Mouse (Mus musculus): ENCODE measurements around the gene Rab11fip3. TPM values are rescaled to one million over a fixed set of nuclear protein-coding genes. Genes with fewer than 3 reads are reported as not detected.
"Not testable (repeated sequence)": the region's sequence is repeated elsewhere in the genome, so short reads cannot be mapped to it uniquely, and the experiment has no call there.

The Rab11fip3 gene
- polyA plus RNA-seq, 1 experiment from 2014 or later = 15.8 TPM

GRCm38 (mm10) chr17:26052074-26052473 is 17.3 kb downstream of the Rab11fip3 start:
- Histone ChIP-seq H3K27me3 (replicated peaks; ENCODE audit: control insufficient read depth, insufficient read depth, low read length) (no peaks in the 10 kb centered on the region), H3K9ac (ENCODE audit: low read depth, low read length) (no peak overlapping the region), H3K4me1 (ENCODE audit: control insufficient read depth, insufficient read depth, low read length) (no peaks in the 10 kb centered on the region), H3K4me3 (ENCODE audit: low read depth, low read length) (no peak overlapping the region), H3K9me3 (ENCODE audit: control insufficient read depth, low read length) (no peaks in the 10 kb centered on the region), H3K27ac (replicated peaks; ENCODE audit: low read depth, low read length) (no peak overlapping the region), H3K36me3 (ENCODE audit: control insufficient read depth, insufficient read depth, low read length) (peaks cover 25% of the 10 kb centered on the region), H3K4me2 (ENCODE audit: low read depth, low read length) (no peak overlapping the region)
- ATAC-seq (ENCODE audit: low read depth) = no peak
- DNase-seq (ENCODE audit: low spot score) = no peak
- 93% methylated on average over 4 of the region's 4 CpGs for WGBS

DNA sequence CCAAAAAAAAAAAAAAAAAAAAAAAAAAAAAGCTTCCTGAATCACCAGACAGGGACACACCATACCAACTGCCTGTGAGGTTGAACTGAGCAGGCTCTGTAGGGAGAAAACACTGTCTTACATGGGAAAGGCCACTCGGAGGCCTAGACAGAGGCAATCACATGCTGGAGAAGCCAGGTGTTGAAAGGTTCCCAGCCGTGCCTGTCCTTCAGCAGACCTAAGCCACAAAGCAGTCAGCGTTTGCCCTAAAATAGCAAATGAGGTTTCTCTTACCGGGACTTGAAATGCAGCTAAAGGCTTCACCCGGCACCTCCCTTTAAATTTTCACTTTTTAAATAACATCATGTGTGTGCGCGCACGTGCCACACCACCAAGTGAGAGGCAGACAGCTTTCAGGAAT is 21.2 kb downstream of the Rab11fip3 start:
- no peak for DNase-seq (ENCODE audit: low spot score)
- H3K27me3 ChIP-seq (replicated peaks; ENCODE audit: control insufficient read depth, insufficient read depth, low read length) = no peaks in the 10 kb centered on the region
- no peak for ATAC-seq (ENCODE audit: low read depth)

DNA sequence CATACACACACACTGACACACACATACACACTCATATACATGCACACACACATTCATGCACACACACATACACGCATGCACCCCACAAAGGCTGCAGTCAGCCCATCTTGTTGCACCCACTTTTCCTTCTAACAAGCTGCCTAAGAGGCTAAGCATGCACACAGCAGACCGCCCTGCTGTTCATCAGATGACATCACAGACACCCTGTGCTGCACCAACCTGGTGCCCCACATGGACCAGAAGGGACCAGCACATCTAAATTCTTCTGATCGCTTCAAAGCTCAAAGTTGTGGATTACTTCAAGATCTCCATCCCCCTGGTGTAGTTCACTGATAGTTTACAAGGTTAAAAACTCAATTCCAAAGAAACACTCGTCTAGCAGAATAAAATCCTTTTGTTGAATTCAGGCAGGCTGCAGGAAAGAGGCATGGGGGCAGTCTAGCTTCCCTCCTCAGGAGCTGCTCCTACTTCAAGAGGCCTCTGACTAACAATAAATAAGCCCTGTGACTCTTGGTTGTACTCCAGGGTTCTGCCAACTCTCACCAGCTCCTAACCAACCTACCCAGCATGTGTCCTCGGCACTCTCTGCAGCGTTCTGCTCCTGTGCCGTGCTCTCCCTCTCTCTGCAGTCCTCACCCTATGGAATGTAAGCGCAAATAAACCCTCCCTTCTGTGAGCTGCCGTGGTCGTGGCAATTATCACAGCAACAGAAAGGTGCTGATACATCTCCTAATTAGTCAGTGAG is 22.9 kb downstream of the Rab11fip3 start:
- no peak overlapping the region for H3K9ac ChIP-seq (ENCODE audit: low read depth, low read length)
- no peaks in the 10 kb centered on the region for H3K36me3 ChIP-seq (ENCODE audit: control insufficient read depth, insufficient read depth, low read length)
- H3K4me2 ChIP-seq (ENCODE audit: low read depth, low read length) = no peak overlapping the region
- no peak overlapping the region for H3K4me3 ChIP-seq (ENCODE audit: low read depth, low read length)
- WGBS = 58% methylated on average over 10 of the region's 10 CpGs
- DNase-seq (ENCODE audit: low spot score) (no peak), ATAC-seq (ENCODE audit: low read depth) (no peak)
- no peaks in the 10 kb centered on the region for H3K27me3 ChIP-seq (replicated peaks; ENCODE audit: control insufficient read depth, insufficient read depth, low read length)
- no peak overlapping the region; the same call in 1 of the 2 replicates for H3K27ac ChIP-seq (replicated peaks; ENCODE audit: low read depth, low read length)
- no peaks in the 10 kb centered on the region for H3K9me3 ChIP-seq (ENCODE audit: control insufficient read depth, low read length)
- H3K4me1 ChIP-seq (ENCODE audit: control insufficient read depth, insufficient read depth, low read length) = 0 out of 2 replicates have a peak, but pooled peaks cover 3% of the 10 kb centered on the region

More for the DNA sequence above, 21.2 kb downstream of the Rab11fip3 start:
- H3K4me3 ChIP-seq (ENCODE audit: low read depth, low read length) = no peak overlapping the region
- H3K4me2 ChIP-seq (ENCODE audit: low read depth, low read length) = no peak overlapping the region
- no peaks in the 10 kb centered on the region for H3K9me3 ChIP-seq (ENCODE audit: control insufficient read depth, low read length)
- 0 out of 2 replicates have a peak, but pooled peaks cover 8% of the 10 kb centered on the region for H3K36me3 ChIP-seq (ENCODE audit: control insufficient read depth, insufficient read depth, low read length)
- 79% methylated on average over 8 of the region's 8 CpGs for WGBS
- H3K27ac ChIP-seq (replicated peaks; ENCODE audit: low read depth, low read length) = no peak overlapping the region
- 0 out of 2 replicates have a peak, but pooled peaks cover 3% of the 10 kb centered on the region for H3K4me1 ChIP-seq (ENCODE audit: control insufficient read depth, insufficient read depth, low read length)
- H3K9ac ChIP-seq (ENCODE audit: low read depth, low read length) = no peak overlapping the region

DNA sequence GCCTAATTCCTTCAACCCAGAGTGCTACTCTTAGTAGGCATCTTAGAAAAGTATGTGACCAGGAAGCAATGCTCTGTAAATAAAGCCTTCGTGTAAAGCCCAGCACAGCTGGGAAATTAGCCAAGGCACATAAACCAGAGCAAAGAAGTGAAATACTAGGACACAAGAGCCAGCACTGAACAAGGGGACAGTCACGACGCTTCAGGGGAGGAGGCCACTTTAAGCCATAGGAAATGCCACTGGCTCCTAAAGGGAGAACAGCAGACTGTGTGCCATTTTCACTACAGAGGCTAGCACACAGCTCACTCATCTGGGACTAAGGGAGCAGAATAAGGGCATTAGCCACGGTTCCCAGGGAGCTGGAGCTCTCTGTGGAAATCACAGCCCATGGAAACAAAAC is 24.1 kb downstream of the Rab11fip3 start:
- no peak overlapping the region for H3K9ac ChIP-seq (ENCODE audit: low read depth, low read length)
- DNase-seq (ENCODE audit: low spot score) (peak; percentile 31), ATAC-seq (ENCODE audit: low read depth) (no peak)
- no peaks in the 10 kb centered on the region for H3K36me3 ChIP-seq (ENCODE audit: control insufficient read depth, insufficient read depth, low read length)
- H3K27me3 ChIP-seq (replicated peaks; ENCODE audit: control insufficient read depth, insufficient read depth, low read length) = no peaks in the 10 kb centered on the region
- H3K4me2 ChIP-seq (ENCODE audit: low read depth, low read length) = no peak overlapping the region
- H3K4me1 ChIP-seq (ENCODE audit: control insufficient read depth, insufficient read depth, low read length) = 0 out of 2 replicates have a peak, but pooled peaks cover 3% of the 10 kb centered on the region
- no peaks in the 10 kb centered on the region for H3K9me3 ChIP-seq (ENCODE audit: control insufficient read depth, low read length)
- WGBS = 64% methylated on average over 4 of the region's 4 CpGs
- no peak overlapping the region for H3K4me3 ChIP-seq (ENCODE audit: low read depth, low read length)
- no peak overlapping the region for H3K27ac ChIP-seq (replicated peaks; ENCODE audit: low read depth, low read length)

DNA sequence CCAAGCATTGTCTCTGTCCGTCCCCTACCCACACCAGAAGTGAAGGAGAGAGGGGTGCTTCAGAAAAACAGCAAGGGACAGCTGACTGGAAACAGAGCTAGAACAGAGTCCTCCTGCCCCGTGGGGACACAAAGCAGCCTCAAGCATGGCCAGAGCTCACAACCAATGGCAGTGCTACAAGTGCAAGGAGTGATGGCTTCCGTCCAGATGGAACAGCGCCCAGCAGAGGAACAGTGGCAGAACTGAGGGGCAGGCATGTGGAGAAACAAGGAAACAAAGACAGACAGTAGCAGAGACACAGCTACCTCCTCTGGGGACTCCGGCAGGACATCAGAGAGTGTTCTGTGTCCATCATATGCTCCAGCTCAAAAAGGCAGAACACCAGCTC is 26.1 kb downstream of the Rab11fip3 start:
- no peak overlapping the region for H3K4me2 ChIP-seq (ENCODE audit: low read depth, low read length)
- H3K4me1 ChIP-seq (ENCODE audit: control insufficient read depth, insufficient read depth, low read length) = 0 out of 2 replicates have a peak, but pooled peaks cover 3% of the 10 kb centered on the region
- WGBS = 71% methylated on average over 5 of the region's 5 CpGs
- DNase-seq (ENCODE audit: low spot score) = peak; percentile 41
- ATAC-seq (ENCODE audit: low read depth) = 0 out of 2 replicates have a peak, but pooled peaks have one; percentile 38
- no peaks in the 10 kb centered on the region for H3K9me3 ChIP-seq (ENCODE audit: control insufficient read depth, low read length)
- H3K9ac ChIP-seq (ENCODE audit: low read depth, low read length) = no peak overlapping the region
- no peaks in the 10 kb centered on the region for H3K27me3 ChIP-seq (replicated peaks; ENCODE audit: control insufficient read depth, insufficient read depth, low read length)
- H3K36me3 ChIP-seq (ENCODE audit: control insufficient read depth, insufficient read depth, low read length) = no peaks in the 10 kb centered on the region
- H3K4me3 ChIP-seq (ENCODE audit: low read depth, low read length) = no peak overlapping the region
- H3K27ac ChIP-seq (replicated peaks; ENCODE audit: low read depth, low read length) = no peak overlapping the region; the same call in 1 of the 2 replicates

- no peak for DNase-seq (ENCODE audit: low spot score)
- H3K4me3 ChIP-seq (ENCODE audit: low read depth, low read length) = no peak overlapping the region
- no peak overlapping the region for H3K27ac ChIP-seq (replicated peaks; ENCODE audit: low read depth, low read length)
- H3K4me1 ChIP-seq (ENCODE audit: control insufficient read depth, insufficient read depth, low read length) = 0 out of 2 replicates have a peak, but pooled peaks cover 3% of the 10 kb centered on the region
- no peaks in the 10 kb centered on the region for H3K9me3 ChIP-seq (ENCODE audit: control insufficient read depth, low read length)
- H3K36me3 ChIP-seq (ENCODE audit: control insufficient read depth, insufficient read depth, low read length) = no peaks in the 10 kb centered on the region
- ATAC-seq (ENCODE audit: low read depth) = no peak
- 80% methylated on average over 13 of the region's 13 CpGs for WGBS
- H3K9ac ChIP-seq (ENCODE audit: low read depth, low read length) = no peak overlapping the region
- H3K4me2 ChIP-seq (ENCODE audit: low read depth, low read length) = no peak overlapping the region
- no peaks in the 10 kb centered on the region for H3K27me3 ChIP-seq (replicated peaks; ENCODE audit: control insufficient read depth, insufficient read depth, low read length)
Measured at GRCm38 (mm10) chr17:26042599-26043248, 26.6 kb downstream of the Rab11fip3 start.

DNA sequence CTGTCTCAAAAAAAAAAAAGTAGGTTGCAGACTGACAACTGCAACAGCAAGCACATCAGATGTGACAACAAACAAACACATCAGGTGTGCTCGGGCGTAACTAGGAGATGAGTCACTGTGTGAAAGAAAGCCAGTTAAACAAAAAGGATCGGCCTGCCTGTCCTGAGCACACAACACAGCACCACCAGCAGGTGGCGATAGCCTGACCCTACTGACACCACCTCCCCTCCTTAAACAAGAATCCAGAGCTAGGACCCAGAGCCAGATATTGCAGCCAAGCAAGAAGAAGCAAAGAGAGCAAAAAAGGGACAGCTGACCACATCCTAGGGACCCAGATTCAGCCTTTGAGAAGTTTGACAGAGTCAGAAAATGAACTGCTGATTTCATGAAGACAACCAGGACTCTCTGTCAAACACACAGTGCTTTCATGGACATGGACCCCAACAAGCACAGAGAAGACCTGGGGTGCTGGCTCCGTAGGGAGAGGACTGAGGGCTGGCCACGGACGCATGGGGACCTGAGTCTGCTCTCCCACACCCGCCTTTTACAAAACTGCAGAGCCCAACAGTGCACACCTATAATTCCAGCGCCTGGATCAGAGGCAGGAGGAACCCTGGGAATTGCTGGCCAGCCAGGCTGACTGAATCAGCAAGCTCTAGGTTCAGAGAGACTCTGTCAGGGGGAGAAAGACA is 28.1 kb downstream of the Rab11fip3 start:
- Histone ChIP-seq H3K36me3 (ENCODE audit: control insufficient read depth, insufficient read depth, low read length) (peaks cover 3% of the 10 kb centered on the region; the same call in 1 of the 2 replicates), H3K4me3 (ENCODE audit: low read depth, low read length) (no peak overlapping the region), H3K27ac (replicated peaks; ENCODE audit: low read depth, low read length) (no peak overlapping the region), H3K4me2 (ENCODE audit: low read depth, low read length) (no peak overlapping the region), H3K27me3 (replicated peaks; ENCODE audit: control insufficient read depth, insufficient read depth, low read length) (no peaks in the 10 kb centered on the region), H3K4me1 (ENCODE audit: control insufficient read depth, insufficient read depth, low read length) (0 out of 2 replicates have a peak, but pooled peaks cover 3% of the 10 kb centered on the region), H3K9me3 (ENCODE audit: control insufficient read depth, low read length) (no peaks in the 10 kb centered on the region), H3K9ac (ENCODE audit: low read depth, low read length) (no peak overlapping the region)
- 57% methylated on average over 9 of the region's 9 CpGs for WGBS
- ATAC-seq (ENCODE audit: low read depth) (peak; percentile 59; the same call in 1 of the 2 replicates), DNase-seq (ENCODE audit: low spot score) (peak; percentile 72)

DNA sequence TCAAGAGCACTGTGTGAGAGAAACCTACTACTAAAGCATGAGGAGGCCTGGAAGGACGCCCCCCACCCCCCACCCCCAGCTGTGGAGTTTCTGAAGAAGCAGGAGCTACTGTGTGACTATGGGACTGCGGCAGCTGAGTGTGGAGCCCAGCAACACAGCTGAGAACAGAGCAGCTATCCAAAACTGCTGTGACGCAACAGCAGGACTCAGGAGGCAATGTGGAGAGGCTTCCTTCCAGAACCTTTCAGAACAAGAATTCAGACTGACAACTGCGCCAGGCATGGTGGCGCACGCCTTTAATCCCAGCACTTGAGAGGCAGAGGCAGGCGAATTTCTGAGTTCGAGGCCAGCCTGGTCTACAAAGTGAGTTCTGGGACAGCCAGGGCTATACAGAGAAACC is 28.6 kb downstream of the Rab11fip3 start:
- not testable (repeated sequence) for H3K4me2 ChIP-seq (ENCODE audit: low read depth, low read length); H3K36me3 ChIP-seq (ENCODE audit: control insufficient read depth, insufficient read depth, low read length); H3K4me1 ChIP-seq (ENCODE audit: control insufficient read depth, insufficient read depth, low read length); DNase-seq (ENCODE audit: low spot score); H3K9me3 ChIP-seq (ENCODE audit: control insufficient read depth, low read length); ATAC-seq (ENCODE audit: low read depth); H3K27ac ChIP-seq (replicated peaks; ENCODE audit: low read depth, low read length); H3K9ac ChIP-seq (ENCODE audit: low read depth, low read length); H3K4me3 ChIP-seq (ENCODE audit: low read depth, low read length); H3K27me3 ChIP-seq (replicated peaks; ENCODE audit: control insufficient read depth, insufficient read depth, low read length)
- WGBS = 89% methylated on average over 8 of the region's 8 CpGs

Measured in embryonic facial prominence, embryonic 14.5 days (tissue).